In the genomic region with DNA sequence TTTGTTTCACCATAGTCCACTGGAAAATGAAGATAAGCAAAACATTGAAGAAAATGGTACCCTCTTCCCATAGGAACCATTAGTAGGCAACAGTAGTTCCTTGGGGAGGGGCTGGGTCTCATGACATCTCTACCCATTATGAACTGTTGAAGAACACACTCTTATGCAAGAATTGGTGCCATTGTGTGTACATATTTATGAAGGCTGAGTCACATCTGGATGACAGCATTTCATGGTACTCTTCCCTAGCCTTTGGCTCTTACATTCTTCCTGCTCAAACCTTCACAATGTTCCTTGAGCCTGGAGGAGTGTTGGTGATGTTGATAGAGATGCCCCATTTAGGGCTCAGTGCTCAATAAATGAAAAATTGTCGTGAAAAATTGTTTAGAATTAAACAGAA, we compare ENCODE assay signal across 19 mouse cellular contexts. TPM values are rescaled to one million over a fixed set of nuclear protein-coding genes. Genes with fewer than 3 reads are reported as not detected.
"Had no signal": no experiment of that assay in that cellular context is flagged by ENCODE, and none has a peak within 500 bp of the region (broad histone marks: within the 10 kb centered on the region; RNA-seq: fewer than 3 reads in every experiment).

No protein-coding gene starts in this region.

- H3K4me3 ChIP-seq: kidney, embryonic 15.5 days; left cerebral cortex, adult 2 months; limb, embryonic 10.5 days; liver, embryonic 13.5 days; midbrain, embryonic 12.5 days had no signal

- H3K36me3 ChIP-seq: kidney, embryonic 15.5 days; limb, embryonic 10.5 days; liver, embryonic 13.5 days; midbrain, embryonic 12.5 days had no signal

- H3K27ac ChIP-seq: kidney, embryonic 15.5 days; left cerebral cortex, adult 2 months; limb, embryonic 10.5 days; liver, embryonic 13.5 days; midbrain, embryonic 12.5 days; stomach, postnatal 0 days had no signal

- DNase-seq: kidney, adult 2 months; kidney, postnatal 14 days; liver, embryonic 13.5 days; liver, postnatal 0 days; right cerebral cortex, adult 18-20 months; right cerebral cortex, postnatal 25 days had no signal

RNA-seq across cellular contexts. Expression of a gene that starts 11.9 kb away (rescaled TPM):
- total RNA-seq: layer of hippocampus, postnatal 25 days; left cerebral cortex, adult 2 months; left cerebral cortex, postnatal 14 days; megakaryocyte-erythroid progenitor cell, adult 5-6 weeks had no signal
- polyA plus RNA-seq: kidney, adult 2 months; kidney, embryonic 15.5 days; limb, embryonic 10.5 days; limb, embryonic 14.5 days; liver, embryonic 13.5 days; liver, postnatal 0 days; lung, embryonic 16.5 days; midbrain, embryonic 12.5 days; midbrain, embryonic 16.5 days; neural tube, embryonic 14.5 days; small intestine, adult 2 months; stomach, postnatal 0 days had no signal

RNA-seq across cellular contexts. Expression of a gene that starts 22.3 kb away (rescaled TPM):
- total RNA-seq: layer of hippocampus, postnatal 25 days; left cerebral cortex, adult 2 months; left cerebral cortex, postnatal 14 days; megakaryocyte-erythroid progenitor cell, adult 5-6 weeks had no signal
- polyA plus RNA-seq: kidney, adult 2 months; kidney, embryonic 15.5 days; limb, embryonic 10.5 days; limb, embryonic 14.5 days; liver, embryonic 13.5 days; liver, postnatal 0 days; lung, embryonic 16.5 days; midbrain, embryonic 12.5 days; midbrain, embryonic 16.5 days; neural tube, embryonic 14.5 days; small intestine, adult 2 months; stomach, postnatal 0 days had no signal

RNA-seq across cellular contexts. Expression of a gene that starts 52.5 kb away (rescaled TPM):
- total RNA-seq: layer of hippocampus, postnatal 25 days; left cerebral cortex, adult 2 months; left cerebral cortex, postnatal 14 days; megakaryocyte-erythroid progenitor cell, adult 5-6 weeks had no signal
- polyA plus RNA-seq: kidney, adult 2 months; kidney, embryonic 15.5 days; limb, embryonic 10.5 days; limb, embryonic 14.5 days; liver, embryonic 13.5 days; liver, postnatal 0 days; lung, embryonic 16.5 days; midbrain, embryonic 12.5 days; midbrain, embryonic 16.5 days; neural tube, embryonic 14.5 days; small intestine, adult 2 months; stomach, postnatal 0 days had no signal
